Mouse (Mus musculus) thymus, adult 2 months (tissue): Measurements from ENCODE around the gene Naa60. TPM values are rescaled to one million over a fixed set of nuclear protein-coding genes. Genes with fewer than 3 reads are reported as not detected.
"Not testable (repeated sequence)": the region's sequence is repeated elsewhere in the genome, so short reads cannot be mapped to it uniquely, and the experiment has no call there.

Experiments used
- DNase-seq: peaks from one replicate; pipeline ENCODE4 v3.0.0; 2021
- H3K27ac ChIP-seq: fragments of 200-500 bp; 2 replicates; pipeline ENCODE4 v1.5.1; 2012; ENCODE audit warnings: low read length, control low read depth; ENCODE audit not compliant: control insufficient read depth, insufficient read depth
- H3K27me3 ChIP-seq: fragments of 200-500 bp; 2 replicates; pipeline ENCODE4 v1.6.1; 2012; ENCODE audit warnings: mild to moderate bottlenecking, low read length, moderate library complexity, mixed read lengths; ENCODE audit not compliant: control insufficient read depth, insufficient read depth
- H3K36me3 ChIP-seq: fragments of 200-500 bp; 2 replicates; pipeline ENCODE4 v1.6.1; 2012; ENCODE audit warnings: mild to moderate bottlenecking, low read length, moderate library complexity; ENCODE audit not compliant: control insufficient read depth, insufficient read depth
- H3K4me1 ChIP-seq: fragments of 200-500 bp; replicated peaks from 2 replicates; pipeline ENCODE4 v1.6.1; 2012; ENCODE audit warnings: low read length; ENCODE audit not compliant: control insufficient read depth, insufficient read depth
- H3K4me3 ChIP-seq: fragments of 200-500 bp; 2 replicates; pipeline ENCODE4 v1.5.1; 2012; ENCODE audit warnings: mild to moderate bottlenecking, low read length, control low read depth, moderate library complexity; ENCODE audit not compliant: control insufficient read depth, insufficient read depth
- CTCF ChIP-seq: fragments of 200-500 bp; IDR thresholded peaks from 2 replicates; pipeline ENCODE4 v1.5.1; 2012; ENCODE audit warnings: mild to moderate bottlenecking, control low read depth, low read length, moderate library complexity, borderline replicate concordance; ENCODE audit not compliant: control insufficient read depth, poor library complexity, insufficient read depth; ENCODE audit errors: extremely low read depth
- POLR2A ChIP-seq: fragments of 200-500 bp; IDR thresholded peaks from 2 replicates; pipeline ENCODE4 v1.6.1; 2012; ENCODE audit warnings: mild to moderate bottlenecking, low read length, control low read depth, moderate library complexity; ENCODE audit not compliant: control insufficient read depth, poor library complexity, insufficient read depth; ENCODE audit errors: extremely low read depth
- WGBS: fragments of 180-500 bp; shearing (Covaris S2); methylation state at CpG from one replicate; pipeline ENCODE4 v1.1.7; 2018; 5-methylcytosine and 5-hydroxymethylcytosine counted together
- polyA plus RNA-seq: library from polyadenylated mRNA; depleted of rRNA; stranded (reverse); fragments of >200 nt; gene quantifications from 2 replicates; pipeline ENCODE4 v1.2.3, GENCODE M21; 2012

Gene Naa60
- polyA plus RNA-seq, 1 experiment, result 107 TPM

DNA sequence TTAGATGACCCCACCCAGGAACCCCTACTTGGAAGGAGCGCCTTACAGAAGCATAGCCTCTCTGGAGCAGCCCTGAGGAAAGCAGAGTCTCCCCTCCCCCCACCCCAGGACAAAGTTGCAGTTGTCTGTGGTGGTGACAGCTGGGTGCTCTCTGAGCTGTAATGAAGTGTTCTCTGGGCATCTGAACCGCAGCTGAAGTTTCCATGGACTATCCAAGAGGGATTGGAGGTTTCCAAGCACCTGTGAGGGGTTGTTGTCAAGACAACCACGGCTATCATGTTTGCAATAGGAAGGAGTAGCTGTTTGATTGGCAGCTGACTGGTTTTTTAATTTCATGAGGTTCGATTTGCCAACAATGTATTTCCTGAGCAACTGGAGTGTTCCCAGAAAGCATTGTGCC is 29.2 kb upstream of the Naa60 start:
- no peaks in the 10 kb centered on the region; the same call in 1 of the 2 replicates for H3K27me3 ChIP-seq
- no peak overlapping the region for H3K27ac ChIP-seq
- TF ChIP-seq CTCF (no peak), POLR2A (no peak)
- peaks cover 6% of the 10 kb centered on the region; the same call in 1 of the 2 replicates for H3K4me1 ChIP-seq
- no peaks in the 10 kb centered on the region for H3K36me3 ChIP-seq
- no peak for DNase-seq
- 60% methylated on average over 4 of the region's 4 CpGs for WGBS
- no peak overlapping the region for H3K4me3 ChIP-seq

DNA sequence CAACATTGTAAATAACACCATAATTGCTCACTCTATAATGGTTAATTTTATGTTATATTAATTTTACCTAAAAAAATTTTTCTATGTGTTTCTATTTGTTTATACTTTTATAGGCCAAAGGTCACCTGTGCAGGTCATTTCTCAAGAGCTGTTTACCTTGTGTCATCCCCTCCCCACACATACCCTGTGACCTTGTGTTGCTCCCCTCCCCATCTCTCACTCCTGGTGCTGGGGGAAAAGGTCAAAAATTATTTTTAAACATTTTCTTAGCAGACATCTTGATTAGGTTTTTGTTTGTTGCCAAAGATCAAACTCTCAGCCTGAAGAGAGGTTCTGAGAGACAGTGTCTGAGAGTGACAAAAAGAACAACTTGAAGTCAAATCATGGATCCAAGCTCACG is 28.4 kb upstream of the Naa60 start:
- H3K4me1 ChIP-seq, result peaks cover 6% of the 10 kb centered on the region; the same call in 1 of the 2 replicates
- no peak overlapping the region for H3K4me3 ChIP-seq
- H3K36me3 ChIP-seq, result no peaks in the 10 kb centered on the region
- WGBS, result 74% methylated on average over 1 of the region's 1 CpGs
- no peak for DNase-seq
- TF ChIP-seq POLR2A (no peak), CTCF (no peak)
- H3K27me3 ChIP-seq, result no peaks in the 10 kb centered on the region
- H3K27ac ChIP-seq, result no peak overlapping the region

DNA sequence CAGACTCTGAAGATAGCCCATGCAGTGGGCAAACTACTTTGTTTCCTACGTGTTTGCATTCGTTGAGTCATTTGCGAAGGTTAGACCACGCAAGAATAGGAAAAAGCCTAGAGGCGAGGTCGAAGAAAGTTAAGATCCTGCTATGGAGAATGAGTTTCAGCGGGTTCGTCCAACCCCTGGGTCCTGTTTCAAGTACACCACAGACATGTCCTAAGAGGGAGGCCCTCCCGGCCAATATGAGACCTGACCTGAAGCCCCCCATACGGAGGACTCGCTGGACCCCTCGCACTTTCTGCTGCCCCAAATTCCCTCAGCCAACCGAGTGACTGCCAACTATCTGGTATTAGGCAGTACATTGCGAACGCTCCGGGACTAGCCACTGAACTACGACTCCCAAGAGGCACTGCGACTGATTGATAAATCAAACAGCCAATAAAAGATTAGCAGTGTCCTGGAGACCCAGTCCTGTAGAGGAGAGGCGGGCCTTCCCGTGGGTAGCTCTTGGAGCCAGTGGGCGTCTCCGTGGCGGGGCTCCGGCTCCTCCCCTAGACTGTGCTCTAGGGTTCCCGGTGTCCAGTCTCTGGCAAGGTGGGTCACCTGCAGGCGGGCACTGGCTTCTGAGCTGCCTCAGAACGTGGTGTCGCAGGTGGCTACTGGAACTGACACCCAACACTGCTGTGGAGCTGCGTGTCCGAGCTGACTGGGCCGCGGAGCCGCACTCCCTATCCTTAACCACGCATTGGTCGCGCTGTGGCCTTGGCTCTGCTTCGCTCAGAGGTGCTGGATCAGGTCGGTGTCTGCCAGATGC is 25.3 kb upstream of the Naa60 start, which contains the start of gene Zfp174:
Gene Zfp174 (plus strand): TSS at position 558 of the 808 bp plus-strand sequence.
- H3K36me3 ChIP-seq, result no peaks in the 10 kb centered on the region
- peaks cover 6% of the 10 kb centered on the region; the same call in 1 of the 2 replicates for H3K4me1 ChIP-seq
- no peak within 1 kb of the TSS for H3K27ac ChIP-seq
- TF ChIP-seq POLR2A (0 out of 2 replicates have a peak, but pooled peaks have one; percentile 41), CTCF (peak; percentile 55; the same call in 1 of the 2 replicates)
- peak; percentile 93 for DNase-seq
- H3K27me3 ChIP-seq, result no peaks in the 10 kb centered on the region
- WGBS, result 5% methylated on average over 38 of the region's 38 CpGs
- H3K4me3 ChIP-seq, result peak within 1 kb of the TSS; percentile 67

GRCm38 (mm10) chr16:3847871-3848270 is 24.3 kb upstream of the Naa60 start:
- Histone ChIP-seq H3K4me1 (peaks cover 6% of the 10 kb centered on the region; the same call in 1 of the 2 replicates), H3K27ac (no peak overlapping the region), H3K27me3 (no peaks in the 10 kb centered on the region), H3K4me3 (no peak overlapping the region), H3K36me3 (no peaks in the 10 kb centered on the region)
- TF ChIP-seq CTCF, result no peak
- DNase-seq, result no peak
- 92% methylated on average over 4 of the region's 4 CpGs for WGBS

- Histone ChIP-seq H3K36me3 (no peaks in the 10 kb centered on the region), H3K27me3 (no peaks in the 10 kb centered on the region), H3K4me1 (peaks cover 6% of the 10 kb centered on the region; the same call in 1 of the 2 replicates), H3K4me3 (no peak overlapping the region), H3K27ac (no peak overlapping the region)
- no peak for DNase-seq
- TF ChIP-seq CTCF, result no peak
- WGBS, result 83% methylated on average over 3 of the region's 3 CpGs
These were observed 23.8 kb upstream of the Naa60 start for GRCm38 (mm10) chr16:3848416-3848815.

- H3K4me3 ChIP-seq, result not testable (repeated sequence)
These were observed 20.9 kb upstream of the Naa60 start for GRCm38 (mm10) chr16:3851301-3851700.

DNA sequence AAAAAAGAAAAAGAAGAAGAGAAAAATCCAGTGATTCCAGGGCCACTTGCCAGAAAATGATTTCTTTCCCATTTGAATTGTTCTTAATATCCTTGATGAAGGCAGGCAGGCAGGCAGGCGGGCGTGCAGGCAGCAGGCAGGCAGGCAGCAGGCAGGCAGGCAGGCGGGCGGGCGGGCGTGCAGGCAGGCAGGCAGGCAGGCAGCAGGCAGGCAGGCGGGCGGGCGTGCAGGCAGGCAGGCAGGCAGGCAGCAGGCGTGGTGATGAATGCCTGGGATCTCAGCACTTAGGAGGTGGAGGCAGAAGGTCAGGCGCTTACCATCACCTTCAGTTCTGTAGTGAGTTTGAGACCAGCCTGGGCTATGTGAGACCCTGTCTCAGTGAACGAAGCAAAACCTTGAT is 19.6 kb upstream of the Naa60 start:
- Histone ChIP-seq H3K4me3 (no peak overlapping the region), H3K27me3 (no peaks in the 10 kb centered on the region), H3K36me3 (no peaks in the 10 kb centered on the region), H3K27ac (no peak overlapping the region), H3K4me1 (peaks cover 3% of the 10 kb centered on the region; the same call in 1 of the 2 replicates)
- no peak for DNase-seq
- TF ChIP-seq CTCF (no peak), POLR2A (no peak)
- 95% methylated on average over 12 of the region's 12 CpGs for WGBS

More at GRCm38 (mm10) chr16:3851301-3851700, 20.9 kb upstream of the Naa60 start:
- not testable (repeated sequence) for H3K4me1 ChIP-seq, H3K27me3 ChIP-seq, DNase-seq, H3K27ac ChIP-seq, H3K36me3 ChIP-seq
- 97% methylated on average over 13 of the region's 13 CpGs for WGBS
